Mouse (Mus musculus): ENCODE results near the gene Oas1c.

The Oas1c gene

DNA sequence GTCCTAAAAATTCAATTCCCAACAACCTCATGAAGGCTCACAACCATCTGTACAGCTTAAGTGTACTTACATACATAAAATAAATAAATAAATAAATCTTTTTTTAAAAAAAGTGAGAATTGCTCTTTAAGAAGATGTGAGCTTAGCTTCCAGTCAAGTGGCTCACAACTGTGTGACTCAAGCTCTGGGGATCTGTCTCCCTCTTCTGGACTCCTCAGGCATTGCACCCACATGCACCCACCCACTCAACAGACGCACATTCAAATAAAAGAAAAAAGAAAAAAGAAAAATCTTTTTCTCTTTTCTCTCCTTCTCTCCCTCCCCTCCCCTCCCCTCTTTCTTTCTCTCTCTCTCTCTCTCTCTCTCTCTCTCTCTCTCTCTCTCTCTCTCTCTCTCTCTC, 30.7 kb downstream of the Oas1c start:
- DNase-seq (ENCODE audit: low read depth, low spot score): no peak

DNA sequence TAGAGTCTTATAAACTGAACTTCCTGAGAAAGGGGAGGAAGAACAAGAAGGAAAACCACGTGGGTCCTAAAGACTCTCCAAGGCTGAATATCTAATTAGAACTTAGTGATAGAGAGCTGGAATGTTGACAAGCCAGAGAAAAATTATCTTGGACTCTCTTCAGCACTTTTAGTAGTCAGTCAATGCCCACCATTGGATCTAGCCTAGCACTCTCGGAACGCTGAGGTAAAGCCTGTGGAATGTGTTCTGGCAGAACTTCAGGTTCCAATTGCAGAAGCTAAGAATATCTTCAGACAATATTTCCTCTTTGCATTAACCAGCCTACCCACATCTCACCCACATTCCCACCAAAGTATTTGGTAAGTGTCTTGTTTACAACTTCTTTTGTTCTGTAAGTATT, 32.4 kb downstream of the Oas1c start:
- no peak for DNase-seq (ENCODE audit: low read depth, low spot score)

DNA sequence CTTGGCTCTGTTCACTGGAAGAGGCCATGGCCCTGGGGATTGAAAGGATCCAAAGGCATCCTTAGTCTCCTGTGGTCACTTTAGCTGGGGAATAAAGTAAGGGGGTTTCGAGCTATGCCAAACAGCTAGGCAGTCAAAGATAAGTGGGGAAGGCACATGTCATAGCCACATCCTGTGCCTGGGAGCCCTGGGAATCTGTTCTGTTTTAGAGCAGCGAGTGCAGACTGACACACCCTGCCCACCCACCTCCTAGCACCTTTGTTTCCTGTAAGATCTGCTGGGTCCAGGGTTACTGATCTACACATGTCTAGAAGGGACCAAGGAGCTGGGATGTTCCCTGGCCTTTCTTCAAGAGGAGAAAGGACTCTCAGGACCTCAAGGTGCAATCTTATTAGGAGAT, 33.4 kb downstream of the Oas1c start:
- DNase-seq (ENCODE audit: low read depth, low spot score): no peak

DNA sequence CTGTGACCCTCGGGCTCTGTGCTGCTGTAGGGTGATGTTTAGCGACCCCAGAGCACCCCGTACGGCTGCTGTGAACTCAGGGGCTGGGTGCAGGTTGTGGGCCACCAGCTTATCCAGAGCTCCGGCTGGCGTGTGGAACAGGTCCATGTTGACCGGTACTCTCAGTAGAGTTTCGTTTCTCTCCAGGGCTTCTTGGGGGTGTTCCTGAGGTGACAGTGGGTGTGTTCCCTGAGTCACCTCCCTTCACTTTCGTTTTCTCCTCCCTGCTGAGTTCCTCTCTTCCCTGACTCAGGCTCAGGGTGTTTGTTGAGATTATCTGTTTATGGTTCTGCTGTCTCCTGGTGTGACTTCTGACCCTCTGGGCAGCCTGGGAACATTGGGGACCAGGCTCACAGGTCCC, 34.8 kb downstream of the Oas1c start, which contains the start of gene Oas3:
Gene Oas3, minus strand, starts transcription at position 184 of the 400 bp plus-strand sequence.
- DNase-seq (ENCODE audit: low read depth, low spot score): no peak

DNA sequence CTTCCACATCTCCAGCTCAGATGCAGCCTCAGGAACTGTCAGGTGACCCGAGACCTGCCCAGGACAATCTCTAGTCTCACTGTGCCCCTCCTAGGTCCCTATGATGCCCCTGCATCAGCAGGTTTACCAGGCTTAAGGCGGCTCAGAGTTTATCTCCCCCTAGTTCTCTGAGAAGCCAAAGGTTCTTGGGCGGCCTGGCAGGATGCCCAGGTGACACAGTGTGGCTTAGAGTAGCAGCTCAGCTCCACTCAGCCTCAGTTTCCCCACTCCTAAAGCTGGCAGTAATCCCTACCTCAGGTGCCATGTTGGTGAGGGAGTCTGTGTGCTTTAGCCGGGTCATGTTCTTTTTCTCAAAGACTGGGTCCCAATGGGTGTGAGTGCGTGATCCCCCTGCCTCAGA, 35.5 kb downstream of the Oas1c start:
- no peak for DNase-seq (ENCODE audit: low read depth, low spot score)

DNA sequence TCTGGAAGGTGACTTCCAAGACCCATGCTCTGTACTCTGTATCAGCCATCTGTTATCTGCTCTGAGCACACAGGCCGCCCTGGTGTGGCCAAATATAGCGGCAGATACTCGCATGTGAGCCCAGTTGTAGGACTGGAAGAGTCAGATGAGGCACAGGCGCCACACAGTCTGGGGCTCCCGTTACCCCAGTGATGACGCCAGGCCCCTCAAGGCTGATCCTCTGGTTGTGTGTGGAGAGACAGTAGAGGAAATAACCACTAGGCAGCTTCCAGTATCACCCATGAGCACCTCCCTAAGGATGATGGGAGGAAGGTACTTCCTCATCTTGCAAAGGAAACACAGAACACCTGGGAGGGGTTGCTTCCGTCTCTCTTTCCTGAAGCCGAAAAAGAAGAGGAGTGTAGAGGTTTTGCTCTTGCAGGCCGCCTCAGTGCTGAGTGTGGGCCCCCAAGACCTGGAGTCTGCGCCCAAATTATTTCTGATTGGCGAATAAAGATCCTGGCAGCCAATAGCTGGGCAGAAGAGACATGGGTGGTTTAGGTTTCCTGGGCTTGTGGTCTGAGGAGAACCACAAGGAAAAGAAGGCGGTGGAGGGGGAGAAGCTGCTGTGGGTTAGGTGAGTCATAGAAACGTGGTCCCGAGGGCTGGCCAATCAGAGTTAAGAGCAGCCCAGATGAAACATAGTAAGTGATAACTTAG, 36.9 kb downstream of the Oas1c start:
- DNase-seq (ENCODE audit: low read depth, low spot score): no peak

DNA sequence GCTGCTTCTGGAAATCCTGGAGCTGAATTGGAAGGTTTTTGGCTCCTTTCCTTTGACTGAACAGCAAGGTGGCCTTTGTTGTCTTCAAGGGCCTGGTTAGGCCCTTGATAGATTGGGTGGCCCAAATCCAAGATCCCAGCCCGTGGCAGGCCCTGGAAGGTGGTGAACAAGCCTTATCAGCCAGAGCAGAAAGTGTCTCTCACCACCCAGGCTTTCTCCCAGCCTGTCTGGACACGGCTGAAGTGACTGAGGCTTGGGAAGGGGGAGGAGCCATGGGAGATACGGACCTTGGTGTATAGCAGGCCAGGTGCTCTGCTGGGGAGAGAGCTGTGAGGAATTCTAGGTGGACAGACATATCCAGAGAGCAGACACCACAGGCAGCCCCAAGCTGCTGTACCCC, 42.9 kb downstream of the Oas1c start:
- no peak for DNase-seq (ENCODE audit: low read depth, low spot score)

DNA sequence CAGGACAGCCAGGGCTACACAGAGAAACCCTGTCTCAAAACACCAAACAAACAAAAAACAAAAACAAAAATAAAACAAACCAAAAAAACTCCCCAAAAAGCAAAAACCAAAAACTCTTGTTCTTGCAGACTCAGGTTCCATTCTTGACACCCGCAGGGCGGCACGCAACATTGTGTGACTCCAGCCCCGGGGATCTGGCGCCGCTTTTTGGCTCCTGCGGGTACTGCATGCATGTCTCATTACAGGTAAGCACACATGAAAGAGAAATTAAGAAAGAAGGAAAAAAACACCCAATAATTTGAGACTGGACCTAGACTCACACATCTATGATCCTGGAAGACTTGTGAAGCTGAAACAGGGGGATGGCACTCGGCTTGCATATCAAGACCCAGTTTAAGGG, 47.3 kb downstream of the Oas1c start:
- DNase-seq (ENCODE audit: low read depth, low spot score): no peak

DNA sequence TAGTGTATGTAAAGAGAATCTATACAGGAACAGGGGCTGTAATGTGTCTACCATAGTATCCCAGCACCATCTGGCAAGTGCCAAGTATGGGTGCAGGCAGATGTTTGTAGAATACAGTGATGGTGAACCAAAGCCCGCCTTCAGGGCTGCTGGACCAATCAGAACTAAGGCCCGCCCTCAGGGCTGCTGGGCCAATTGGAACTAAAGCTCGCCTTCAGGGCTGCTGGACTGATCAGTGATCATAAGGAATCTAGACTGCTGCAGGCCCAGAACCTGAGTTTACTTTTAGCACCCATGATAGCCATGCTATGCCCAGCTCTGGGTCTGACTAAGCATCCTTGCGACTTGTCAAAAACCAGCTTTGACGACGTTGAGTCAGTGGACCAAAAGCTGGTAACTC, 50.4 kb downstream of the Oas1c start:
- DNase-seq (ENCODE audit: low read depth, low spot score): no peak

DNA sequence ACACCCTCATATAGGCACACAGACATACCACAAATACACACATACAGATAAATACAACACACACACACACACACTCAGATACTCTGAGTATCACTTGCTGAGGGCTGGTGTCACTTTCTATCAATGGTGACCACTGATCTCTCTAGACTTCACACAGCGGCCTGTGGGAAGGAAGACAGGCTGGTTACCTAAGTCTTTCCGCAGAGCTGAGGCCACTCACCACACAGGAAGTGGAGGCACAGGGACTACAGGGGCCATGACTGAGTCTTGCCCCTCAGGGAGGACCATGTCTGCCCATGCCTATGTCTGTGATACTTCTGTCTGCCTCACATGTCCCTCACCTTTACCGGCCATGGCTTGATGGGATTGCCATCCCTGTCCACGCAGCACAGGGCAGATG, 58.1 kb downstream of the Oas1c start:
- DNase-seq (ENCODE audit: low read depth, low spot score): no peak

DNA sequence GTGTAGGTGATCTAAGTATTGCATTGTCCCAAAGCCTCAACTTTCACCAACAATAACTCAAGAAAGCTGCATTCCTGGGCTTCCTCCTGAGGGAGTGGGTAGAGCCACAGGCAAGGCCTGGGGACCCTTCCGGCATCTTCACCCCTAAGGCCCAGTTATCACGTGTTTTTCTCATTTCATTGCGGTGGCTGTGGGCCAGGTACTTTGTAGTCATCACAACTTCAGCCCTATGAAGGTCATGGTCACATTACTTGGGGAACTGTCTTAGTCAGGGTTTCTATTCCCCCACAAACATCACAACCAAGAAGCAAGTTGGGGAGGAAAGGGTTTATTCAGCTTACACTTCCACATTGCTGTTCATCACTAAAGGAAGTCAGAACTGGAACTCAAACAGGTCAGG, 59.5 kb downstream of the Oas1c start:
- DNase-seq (ENCODE audit: low read depth, low spot score): no peak

DNA sequence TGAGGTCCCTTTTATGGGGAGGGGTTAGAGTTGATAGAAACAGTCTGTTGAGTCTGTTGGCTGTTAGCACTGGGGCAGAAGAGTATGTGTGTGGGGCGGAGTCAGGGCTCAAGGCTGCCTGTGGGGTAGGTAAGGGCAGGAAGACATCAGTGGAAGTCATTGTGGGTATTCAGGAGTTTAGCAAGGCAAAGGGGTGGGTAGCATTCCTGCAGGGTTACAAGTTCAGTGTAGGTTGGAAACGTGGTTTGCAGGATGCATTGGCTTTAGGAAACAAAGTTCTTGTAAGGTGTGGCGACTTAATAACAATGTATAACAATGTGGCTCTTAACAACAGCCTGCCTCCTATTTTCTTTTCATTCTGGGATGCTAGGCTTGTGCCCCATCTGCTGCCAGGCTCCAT, 61.1 kb downstream of the Oas1c start:
- no peak for DNase-seq (ENCODE audit: low read depth, low spot score)
